Mouse (Mus musculus): ENCODE data around the gene Cul5.

GRCm38 (mm10) chr9:53603384-53603783 is 66.4 kb downstream of the Cul5 start:
- no peak for TF ChIP-seq CTCF (conservative IDR thresholded peaks at IDR 0.05; ENCODE audit: insufficient read depth, insufficient read length, low read depth, low read length)
- no peak for TF ChIP-seq POLR2A (IDR thresholded peaks at IDR 0.05; ENCODE audit: low read depth, low read length)

All from kidney, adult 2 months (tissue).